Comparison of ENCODE assay signal across 11 mouse cellular contexts in the genomic region with DNA sequence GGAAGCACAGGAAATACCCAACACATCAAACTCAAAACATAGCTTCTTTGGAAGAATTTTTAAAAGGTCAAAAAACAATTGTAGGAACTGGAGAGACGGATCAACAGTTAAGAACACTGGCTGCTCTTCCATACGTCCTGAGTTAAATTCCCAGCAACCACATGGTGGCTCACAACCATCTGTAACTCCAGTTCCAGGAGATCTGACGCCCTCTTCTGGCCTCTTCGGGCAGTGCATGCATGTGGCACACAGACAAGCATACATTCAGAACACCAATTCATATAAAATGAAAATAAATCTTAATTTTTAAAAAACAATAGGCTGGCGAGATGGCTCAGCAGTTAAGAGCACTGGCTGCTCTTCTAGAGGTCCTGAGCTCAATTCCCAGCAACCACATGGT. TPM values are rescaled to one million over a fixed set of nuclear protein-coding genes. Genes with fewer than 3 reads are reported as not detected.
"Had no signal": no experiment of that assay in that cellular context is flagged by ENCODE, and none has a peak within 500 bp of the region (broad histone marks: within the 10 kb centered on the region; RNA-seq: fewer than 3 reads in every experiment).

No protein-coding gene starts in this region.

RNA-seq across cellular contexts. Expression of gene 4930470P17Rik, which starts 10.0 kb away (rescaled TPM):
- polyA plus RNA-seq: kidney, embryonic 15.5 days; limb, embryonic 10.5 days; limb, embryonic 13.5 days; liver, embryonic 12.5 days; liver, embryonic 15.5 days; lung, embryonic 16.5 days; midbrain, embryonic 11.5 days; midbrain, embryonic 14.5 days; neural tube, embryonic 12.5 days; stomach, embryonic 14.5 days; urinary bladder, adult 2 months had no signal
